Comparison of ENCODE assay signal across 25 mouse cellular contexts in the genomic region with DNA sequence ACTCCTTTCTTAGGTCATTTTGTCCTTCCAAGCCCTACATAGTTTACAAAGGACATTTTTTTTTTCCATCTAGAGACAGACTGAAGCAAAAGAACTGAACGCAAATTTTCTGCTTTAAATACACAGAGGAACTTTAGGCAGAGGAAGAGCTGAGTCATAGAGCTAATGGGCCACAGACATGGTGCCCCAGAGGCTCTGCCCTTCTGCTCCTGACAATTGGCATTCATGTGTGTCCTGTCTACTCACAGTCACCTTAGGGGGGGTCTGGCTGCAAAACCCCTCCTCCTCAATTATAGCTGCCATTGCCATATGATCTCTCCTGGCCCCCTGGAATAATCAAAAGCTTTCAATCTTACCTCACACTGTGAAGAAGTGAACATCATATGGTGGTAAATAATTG.
DNase-seq lines count a peak whose midpoint lies in the region; ATAC-seq and TF ChIP-seq lines count a peak whose summit lies in the region.
"Had no signal": no experiment of that assay in that cellular context is flagged by ENCODE, and none has a peak within 500 bp of the region (broad histone marks: within the 10 kb centered on the region; RNA-seq: fewer than 3 reads in every experiment).

No protein-coding gene starts in this region.

- peak; percentile 69 for ATAC-seq in forebrain, embryonic 11.5 days (replicated peaks; ENCODE audit: low FRiP score)
- ATAC-seq in forebrain, embryonic 14.5 days = no peak
- no peak for ATAC-seq in midbrain, postnatal 0 days (ENCODE audit: low FRiP score)
- no peak for ATAC-seq in midbrain, embryonic 14.5 days (ENCODE audit: low FRiP score, low TSS enrichment)
- ATAC-seq in hindbrain, embryonic 16.5 days = peak; percentile 64; the same call in 1 of the 2 replicates
- ATAC-seq in megakaryocyte progenitor cell, adult 5-6 weeks (replicated peaks; ENCODE audit: poor library complexity) = no peak
- ATAC-seq: forebrain, embryonic 15.5 days; intestine, postnatal 0 days; liver, embryonic 12.5 days had no signal

- no peak for TF ChIP-seq CTCF in midbrain, postnatal 0 days (IDR thresholded peaks at IDR 0.05)

- no peaks in the 10 kb centered on the region for H3K27me3 ChIP-seq in forebrain, embryonic 11.5 days (ENCODE audit: control insufficient read depth, insufficient read depth, low read length)
- no peaks in the 10 kb centered on the region for H3K27me3 ChIP-seq in forebrain, embryonic 14.5 days (replicated peaks; ENCODE audit: control insufficient read depth, insufficient read depth, low read length)
- no peaks in the 10 kb centered on the region for H3K27me3 ChIP-seq in midbrain, postnatal 0 days (ENCODE audit: insufficient read depth, low read length)
- H3K27me3 ChIP-seq in midbrain, embryonic 14.5 days (ENCODE audit: control insufficient read depth, insufficient read depth, low read length) = no peaks in the 10 kb centered on the region
- no peaks in the 10 kb centered on the region for H3K27me3 ChIP-seq in hindbrain, embryonic 10.5 days (ENCODE audit: insufficient read depth, poor library complexity, severe bottlenecking)
- no peaks in the 10 kb centered on the region for H3K27me3 ChIP-seq in hindbrain, embryonic 16.5 days (replicated peaks; ENCODE audit: control insufficient read depth, insufficient read depth, low read length)
- H3K27me3 ChIP-seq: embryonic facial prominence, embryonic 12.5 days; forebrain, embryonic 15.5 days; limb, embryonic 13.5 days; liver, embryonic 12.5 days; megakaryocyte, embryonic 14.5 days; neural tube, embryonic 13.5 days had no signal

- no peaks in the 10 kb centered on the region for H3K36me3 ChIP-seq in forebrain, embryonic 11.5 days (ENCODE audit: control insufficient read depth, insufficient read depth, low read length)
- H3K36me3 ChIP-seq in forebrain, embryonic 14.5 days (ENCODE audit: control insufficient read depth, insufficient read depth, low read length) = no peaks in the 10 kb centered on the region
- no peaks in the 10 kb centered on the region for H3K36me3 ChIP-seq in midbrain, postnatal 0 days (ENCODE audit: insufficient read depth, low read length)
- H3K36me3 ChIP-seq in midbrain, embryonic 14.5 days (ENCODE audit: control insufficient read depth, insufficient read depth, low read length) = no peaks in the 10 kb centered on the region
- no peaks in the 10 kb centered on the region for H3K36me3 ChIP-seq in hindbrain, embryonic 10.5 days
- no peaks in the 10 kb centered on the region for H3K36me3 ChIP-seq in hindbrain, embryonic 16.5 days (ENCODE audit: control insufficient read depth, insufficient read depth, low read length)
- H3K36me3 ChIP-seq: embryonic facial prominence, embryonic 12.5 days; forebrain, embryonic 15.5 days; heart, embryonic 10.5 days; limb, embryonic 13.5 days; liver, embryonic 12.5 days; neural tube, embryonic 13.5 days had no signal

- H3K4me2 ChIP-seq in forebrain, embryonic 11.5 days (ENCODE audit: low read depth, low read length, severe bottlenecking) = no peak overlapping the region
- H3K4me2 ChIP-seq in forebrain, embryonic 14.5 days (ENCODE audit: low read length) = no peak overlapping the region
- H3K4me2 ChIP-seq in midbrain, postnatal 0 days (ENCODE audit: low read depth, low read length, poor library complexity, severe bottlenecking) = no peak overlapping the region
- H3K4me2 ChIP-seq in midbrain, embryonic 14.5 days (ENCODE audit: low read length) = no peak overlapping the region
- no peak overlapping the region for H3K4me2 ChIP-seq in hindbrain, embryonic 16.5 days (ENCODE audit: low read length)
- H3K4me2 ChIP-seq: embryonic facial prominence, embryonic 12.5 days; forebrain, embryonic 15.5 days; limb, embryonic 13.5 days; liver, embryonic 12.5 days; neural tube, embryonic 13.5 days had no signal

- H3K4me3 ChIP-seq in forebrain, embryonic 11.5 days (ENCODE audit: low read depth, low read length) = no peak overlapping the region
- no peak overlapping the region for H3K4me3 ChIP-seq in forebrain, embryonic 14.5 days (ENCODE audit: low read depth, low read length)
- H3K4me3 ChIP-seq in midbrain, postnatal 0 days (ENCODE audit: low read depth, low read length) = no peak overlapping the region
- no peak overlapping the region for H3K4me3 ChIP-seq in midbrain, embryonic 14.5 days (replicated peaks; ENCODE audit: low read depth, low read length)
- H3K4me3 ChIP-seq in hindbrain, embryonic 10.5 days = no peak overlapping the region
- H3K4me3 ChIP-seq in hindbrain, embryonic 16.5 days (ENCODE audit: low read length) = no peak overlapping the region
- H3K4me3 ChIP-seq: embryonic facial prominence, embryonic 12.5 days; forebrain, embryonic 15.5 days; heart, embryonic 10.5 days; layer of hippocampus, adult 2 months; limb, embryonic 13.5 days; liver, embryonic 12.5 days; megakaryocyte, embryonic 14.5 days; neural tube, embryonic 13.5 days had no signal

- H3K27ac ChIP-seq in forebrain, embryonic 11.5 days (ENCODE audit: low read depth, low read length) = no peak overlapping the region
- no peak overlapping the region for H3K27ac ChIP-seq in forebrain, embryonic 14.5 days (ENCODE audit: low read depth, low read length)
- H3K27ac ChIP-seq in midbrain, postnatal 0 days (ENCODE audit: low read depth, low read length) = no peak overlapping the region
- no peak overlapping the region for H3K27ac ChIP-seq in midbrain, embryonic 14.5 days (replicated peaks; ENCODE audit: low read depth, low read length)
- H3K27ac ChIP-seq in hindbrain, embryonic 10.5 days = no peak overlapping the region
- no peak overlapping the region for H3K27ac ChIP-seq in hindbrain, embryonic 16.5 days (ENCODE audit: low read depth, low read length)
- H3K27ac ChIP-seq: embryonic facial prominence, embryonic 12.5 days; forebrain, embryonic 15.5 days; heart, embryonic 10.5 days; layer of hippocampus, adult 2 months; limb, embryonic 13.5 days; liver, embryonic 12.5 days; neural tube, embryonic 13.5 days had no signal

- H3K9ac ChIP-seq in forebrain, embryonic 11.5 days (ENCODE audit: low read length) = no peak overlapping the region
- no peak overlapping the region for H3K9ac ChIP-seq in forebrain, embryonic 14.5 days (ENCODE audit: low read length)
- no peak overlapping the region for H3K9ac ChIP-seq in midbrain, postnatal 0 days (replicated peaks; ENCODE audit: low read length, poor library complexity, severe bottlenecking)
- no peak overlapping the region for H3K9ac ChIP-seq in midbrain, embryonic 14.5 days (replicated peaks; ENCODE audit: low read length)
- H3K9ac ChIP-seq in hindbrain, embryonic 16.5 days (ENCODE audit: low read depth, low read length) = no peak overlapping the region
- H3K9ac ChIP-seq: embryonic facial prominence, embryonic 12.5 days; forebrain, embryonic 15.5 days; limb, embryonic 13.5 days; liver, embryonic 12.5 days; neural tube, embryonic 13.5 days had no signal

- no peaks in the 10 kb centered on the region for H3K9me3 ChIP-seq in forebrain, embryonic 11.5 days (ENCODE audit: control insufficient read depth, low read length)
- no peaks in the 10 kb centered on the region for H3K9me3 ChIP-seq in forebrain, embryonic 14.5 days (replicated peaks; ENCODE audit: control insufficient read depth, low read length)
- no peaks in the 10 kb centered on the region for H3K9me3 ChIP-seq in midbrain, postnatal 0 days (ENCODE audit: low read length)
- no peaks in the 10 kb centered on the region for H3K9me3 ChIP-seq in midbrain, embryonic 14.5 days (ENCODE audit: control insufficient read depth, low read length)
- H3K9me3 ChIP-seq in hindbrain, embryonic 10.5 days = no peaks in the 10 kb centered on the region
- no peaks in the 10 kb centered on the region for H3K9me3 ChIP-seq in hindbrain, embryonic 16.5 days (ENCODE audit: control insufficient read depth, low read length)
- H3K9me3 ChIP-seq: embryonic facial prominence, embryonic 12.5 days; forebrain, embryonic 15.5 days; heart, embryonic 10.5 days; limb, embryonic 13.5 days; neural tube, embryonic 13.5 days had no signal

- WGBS in forebrain, embryonic 11.5 days = 3% methylated on average over 1 of the region's 1 CpGs
- WGBS in forebrain, embryonic 14.5 days = 3% methylated on average over 1 of the region's 1 CpGs
- 10% methylated on average over 1 of the region's 1 CpGs for WGBS in midbrain, postnatal 0 days
- WGBS in midbrain, embryonic 14.5 days = 24% methylated on average over 1 of the region's 1 CpGs
- 20% methylated on average over 1 of the region's 1 CpGs for WGBS in hindbrain, embryonic 10.5 days
- 23% methylated on average over 1 of the region's 1 CpGs for WGBS in hindbrain, embryonic 16.5 days

- no peaks in the 10 kb centered on the region for H3K4me1 ChIP-seq in forebrain, embryonic 11.5 days (replicated peaks; ENCODE audit: control insufficient read depth, insufficient read depth, low read length)
- H3K4me1 ChIP-seq in forebrain, embryonic 14.5 days (ENCODE audit: control insufficient read depth, insufficient read depth, low read length) = no peaks in the 10 kb centered on the region
- H3K4me1 ChIP-seq in midbrain, postnatal 0 days (ENCODE audit: insufficient read depth, low read length) = no peaks in the 10 kb centered on the region
- no peaks in the 10 kb centered on the region for H3K4me1 ChIP-seq in midbrain, embryonic 14.5 days (ENCODE audit: control insufficient read depth, insufficient read depth, low read length)
- peaks cover 23% of the 10 kb centered on the region for H3K4me1 ChIP-seq in hindbrain, embryonic 10.5 days (replicated peaks)
- no peaks in the 10 kb centered on the region for H3K4me1 ChIP-seq in hindbrain, embryonic 16.5 days (ENCODE audit: control insufficient read depth, insufficient read depth, low read depth, low read length)
- H3K4me1 ChIP-seq: forebrain, embryonic 15.5 days; heart, embryonic 10.5 days; limb, embryonic 13.5 days; liver, embryonic 12.5 days; megakaryocyte, embryonic 14.5 days had no signal

- DNase-seq in forebrain, embryonic 11.5 days (ENCODE audit: low spot score) = no peak
- DNase-seq in forebrain, embryonic 14.5 days (ENCODE audit: low spot score) = no peak
- DNase-seq in midbrain, postnatal 0 days (ENCODE audit: low spot score) = peak; percentile 34
- DNase-seq in midbrain, embryonic 14.5 days = no peak
- peak; percentile 21 for DNase-seq in hindbrain, embryonic 10.5 days (ENCODE audit: low spot score)
- DNase-seq in ovary, postnatal 14 days (ENCODE audit: low spot score) = no peak
- DNase-seq: adrenal gland, adult 2 months; cerebellum, adult 11-12 months; cerebellum, postnatal 25 days; kidney, postnatal 25 days; layer of hippocampus, postnatal 36 days; lung, adult 18-20 months; lung, postnatal 14 days; thymus, adult 18-20 months had no signal

Comparison
In these comparisons a context has a peak if more than half of its experiments do, and no peak if none do; other contexts are left out.
1. ATAC-seq: peak in forebrain, embryonic 11.5 days (single experiment) and hindbrain, embryonic 16.5 days (single experiment); none in forebrain, embryonic 14.5 days (single experiment), midbrain, postnatal 0 days (single experiment), midbrain, embryonic 14.5 days (single experiment) and megakaryocyte progenitor cell, adult 5-6 weeks (single experiment).
2. DNase-seq: peak in midbrain, postnatal 0 days (single experiment) and hindbrain, embryonic 10.5 days (single experiment); none in forebrain, embryonic 11.5 days (single experiment), forebrain, embryonic 14.5 days (single experiment), midbrain, embryonic 14.5 days (single experiment) and ovary, postnatal 14 days (single experiment).